Mouse (Mus musculus) forebrain, embryonic 14.5 days (tissue): ENCODE results near the gene Nav1. TPM values are rescaled to one million over a fixed set of nuclear protein-coding genes. Genes with fewer than 3 reads are reported as not detected.

Source experiments
- ATAC-seq: fragments of 200-750 bp; cut with Nextera tagmentation; 2 replicates; pipeline ENCODE4 v1.8.0; 2017; ENCODE audit warnings: mild to moderate bottlenecking, moderate library complexity
- DNase-seq: peaks from one replicate; pipeline ENCODE4 v3.0.0-alpha.2; 2015; ENCODE audit warnings: low spot score
- H3K27ac ChIP-seq: fragments of 300-500 bp; sonication (generic); 2 replicates; pipeline ENCODE4 v1.5.1; 2014; ENCODE audit warnings: low read depth, mild to moderate bottlenecking, control low read depth, low read length, moderate library complexity
- H3K27me3 ChIP-seq: fragments of 300-500 bp; sonication (generic); replicated peaks from 2 replicates; pipeline ENCODE4 v1.6.1; 2014; ENCODE audit warnings: low read length, control low read depth, mixed read lengths; ENCODE audit not compliant: control insufficient read depth, insufficient read depth
- H3K36me3 ChIP-seq: fragments of 300-500 bp; sonication (generic); 2 replicates; pipeline ENCODE4 v1.6.1; 2014; ENCODE audit warnings: low read length, control low read depth; ENCODE audit not compliant: control insufficient read depth, insufficient read depth
- H3K4me1 ChIP-seq: fragments of 300-500 bp; sonication (generic); 2 replicates; pipeline ENCODE4 v1.6.1; 2014; ENCODE audit warnings: antibody characterized with exemption, low read length, control low read depth; ENCODE audit not compliant: control insufficient read depth, insufficient read depth
- H3K4me2 ChIP-seq: fragments of 300-500 bp; sonication (generic); 2 replicates; pipeline ENCODE4 v1.6.1; 2014; ENCODE audit warnings: mild to moderate bottlenecking, control low read depth, low read length
- H3K4me3 ChIP-seq: fragments of 300-500 bp; sonication (generic); 2 replicates; pipeline ENCODE4 v1.5.1; 2014; ENCODE audit warnings: low read depth, low read length, control low read depth
- H3K9ac ChIP-seq: fragments of 300-500 bp; sonication (generic); 2 replicates; pipeline ENCODE4 v1.6.1; 2014; ENCODE audit warnings: mild to moderate bottlenecking, low read length, control low read depth, moderate library complexity
- H3K9me3 ChIP-seq: fragments of 300-500 bp; sonication (generic); replicated peaks from 2 replicates; pipeline ENCODE4 v1.6.1; 2016; ENCODE audit warnings: low read length, control low read depth, mixed read lengths; ENCODE audit not compliant: control insufficient read depth
- WGBS: fragments of 180-500 bp; shearing (Covaris S2); extraction: QIAGEN DNeasy Blood & Tissue Kit; methylation state at CpG from one replicate; pipeline ENCODE4 v1.1.7; 2014; 5-methylcytosine and 5-hydroxymethylcytosine counted together
- polyA plus RNA-seq: library from polyadenylated mRNA; unstranded; fragments of >200 nt; fragmentation: Nextera tagmentation; extraction: Ambion mirVana; gene quantifications from 2 replicates; pipeline ENCODE4 v1.2.1, GENCODE M21; 2014

The Nav1 gene
- polyA plus RNA-seq, 1 experiment from 2014 or later: 26.1 TPM

- 88% methylated on average over 7 of the region's 7 CpGs for WGBS
- no peak overlapping the region for H3K4me2 ChIP-seq
- peak overlapping the region; percentile 33; the same call in 1 of the 2 replicates for H3K27ac ChIP-seq
- H3K4me3 ChIP-seq: no peak overlapping the region
- DNase-seq (no peak), ATAC-seq (no peak)
- peaks cover 24% of the 10 kb centered on the region for H3K36me3 ChIP-seq
- no peaks in the 10 kb centered on the region for H3K4me1 ChIP-seq
- H3K9ac ChIP-seq: no peak overlapping the region
- H3K9me3 ChIP-seq: no peaks in the 10 kb centered on the region
- no peaks in the 10 kb centered on the region for H3K27me3 ChIP-seq
Measured at GRCm38 (mm10) chr1:135475571-135475895, 131.6 kb downstream of the Nav1 start.

GRCm38 (mm10) chr1:135474861-135475570 is 132.1 kb downstream of the Nav1 start:
- DNase-seq: no peak
- no peak for ATAC-seq

GRCm38 (mm10) chr1:135472536-135472935 is 134.6 kb downstream of the Nav1 start:
- Histone ChIP-seq H3K36me3 (peaks cover 51% of the 10 kb centered on the region), H3K4me2 (no peak overlapping the region), H3K27ac (no peak overlapping the region), H3K9me3 (no peaks in the 10 kb centered on the region), H3K9ac (no peak overlapping the region), H3K4me3 (no peak overlapping the region), H3K27me3 (no peaks in the 10 kb centered on the region), H3K4me1 (no peaks in the 10 kb centered on the region)
- 80% methylated on average over 5 of the region's 5 CpGs for WGBS
- no peak for DNase-seq
- ATAC-seq: no peak

More at GRCm38 (mm10) chr1:135474861-135475570, 132.1 kb downstream of the Nav1 start:
- Histone ChIP-seq H3K4me2 (no peak overlapping the region), H3K4me1 (no peaks in the 10 kb centered on the region), H3K36me3 (peaks cover 30% of the 10 kb centered on the region), H3K4me3 (no peak overlapping the region), H3K27me3 (no peaks in the 10 kb centered on the region), H3K27ac (peak overlapping the region; percentile 33; the same call in 1 of the 2 replicates), H3K9me3 (no peaks in the 10 kb centered on the region), H3K9ac (no peak overlapping the region)
- WGBS: 65% methylated on average over 15 of the region's 15 CpGs

GRCm38 (mm10) chr1:135471742-135472141 is 135.4 kb downstream of the Nav1 start:
- H3K27me3 ChIP-seq: no peaks in the 10 kb centered on the region
- DNase-seq: no peak
- no peak overlapping the region for H3K4me2 ChIP-seq
- H3K36me3 ChIP-seq: peaks cover 57% of the 10 kb centered on the region
- no peak for ATAC-seq
- H3K9me3 ChIP-seq: no peaks in the 10 kb centered on the region
- no peak overlapping the region for H3K9ac ChIP-seq
- no peak overlapping the region for H3K4me3 ChIP-seq
- H3K4me1 ChIP-seq: no peaks in the 10 kb centered on the region
- no peak overlapping the region for H3K27ac ChIP-seq
- 91% methylated on average over 5 of the region's 5 CpGs for WGBS

- H3K4me2 ChIP-seq: no peak overlapping the region
- H3K36me3 ChIP-seq: peaks cover 69% of the 10 kb centered on the region
- no peaks in the 10 kb centered on the region for H3K27me3 ChIP-seq
- H3K4me1 ChIP-seq: no peaks in the 10 kb centered on the region
- H3K9me3 ChIP-seq: no peaks in the 10 kb centered on the region
- no peak overlapping the region for H3K9ac ChIP-seq
- ATAC-seq: no peak
- DNase-seq: no peak
- 91% methylated on average over 13 of the region's 13 CpGs for WGBS
- H3K27ac ChIP-seq: no peak overlapping the region
- no peak overlapping the region for H3K4me3 ChIP-seq
Measured at GRCm38 (mm10) chr1:135470546-135470945, 136.5 kb downstream of the Nav1 start.

- no peak overlapping the region for H3K4me3 ChIP-seq
- no peaks in the 10 kb centered on the region for H3K27me3 ChIP-seq
- 92% methylated on average over 5 of the region's 5 CpGs for WGBS
- ATAC-seq: no peak
- H3K36me3 ChIP-seq: peaks cover 97% of the 10 kb centered on the region
- no peaks in the 10 kb centered on the region for H3K9me3 ChIP-seq
- no peak overlapping the region for H3K9ac ChIP-seq
- no peaks in the 10 kb centered on the region for H3K4me1 ChIP-seq
- H3K4me2 ChIP-seq: no peak overlapping the region
- no peak overlapping the region for H3K27ac ChIP-seq
- no peak for DNase-seq
Measured at GRCm38 (mm10) chr1:135467462-135467861, 139.6 kb downstream of the Nav1 start.

GRCm38 (mm10) chr1:135466935-135467334 is 140.2 kb downstream of the Nav1 start:
- ATAC-seq (no peak), DNase-seq (no peak)
- Histone ChIP-seq H3K4me3 (no peak overlapping the region), H3K27me3 (no peaks in the 10 kb centered on the region), H3K36me3 (peaks cover 96% of the 10 kb centered on the region), H3K9me3 (no peaks in the 10 kb centered on the region), H3K4me2 (no peak overlapping the region), H3K27ac (no peak overlapping the region), H3K9ac (no peak overlapping the region), H3K4me1 (no peaks in the 10 kb centered on the region)
- WGBS: 69% methylated on average over 3 of the region's 3 CpGs

GRCm38 (mm10) chr1:135465734-135466133 is 141.4 kb downstream of the Nav1 start:
- Histone ChIP-seq H3K4me1 (no peaks in the 10 kb centered on the region), H3K36me3 (peaks cover 85% of the 10 kb centered on the region), H3K27me3 (no peaks in the 10 kb centered on the region), H3K4me2 (no peak overlapping the region), H3K9ac (no peak overlapping the region), H3K27ac (no peak overlapping the region), H3K9me3 (no peaks in the 10 kb centered on the region), H3K4me3 (no peak overlapping the region)
- DNase-seq (no peak), ATAC-seq (no peak)
- 92% methylated on average over 18 of the region's 19 CpGs for WGBS

- ATAC-seq (no peak), DNase-seq (no peak)
- Histone ChIP-seq H3K27ac (0 out of 2 replicates have a peak overlapping the region, but pooled peaks have one; percentile 30), H3K4me3 (no peak overlapping the region), H3K9me3 (no peaks in the 10 kb centered on the region), H3K27me3 (no peaks in the 10 kb centered on the region), H3K36me3 (peaks cover 88% of the 10 kb centered on the region), H3K4me1 (no peaks in the 10 kb centered on the region), H3K4me2 (no peak overlapping the region), H3K9ac (no peak overlapping the region)
- 80% methylated on average over 8 of the region's 8 CpGs for WGBS
Measured at GRCm38 (mm10) chr1:135462736-135463135, 144.4 kb downstream of the Nav1 start.
